Mouse (Mus musculus): ENCODE results near the gene Bace1.

Gene Bace1

DNA sequence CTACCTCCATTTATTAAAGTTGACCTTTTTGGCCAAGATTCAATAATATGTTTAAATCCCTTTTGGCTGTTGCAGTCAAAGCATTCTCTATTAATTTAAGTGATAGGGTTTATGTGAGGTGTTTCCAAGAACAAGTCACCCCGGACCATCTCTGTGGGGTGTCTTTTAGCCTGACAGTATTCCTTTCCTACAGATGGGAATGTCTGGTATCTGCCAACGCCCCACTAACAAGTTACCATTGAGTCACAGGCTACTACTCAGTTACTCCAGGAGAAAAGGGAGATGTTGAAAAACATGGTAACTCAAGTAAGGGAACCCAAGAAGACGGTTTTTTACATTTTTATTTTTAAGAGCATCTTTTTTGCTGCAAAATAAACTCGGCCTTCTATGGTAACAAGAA is 66.8 kb downstream of the Bace1 start:
- DNase-seq (ENCODE audit: low read depth, low spot score), result no peak

DNA sequence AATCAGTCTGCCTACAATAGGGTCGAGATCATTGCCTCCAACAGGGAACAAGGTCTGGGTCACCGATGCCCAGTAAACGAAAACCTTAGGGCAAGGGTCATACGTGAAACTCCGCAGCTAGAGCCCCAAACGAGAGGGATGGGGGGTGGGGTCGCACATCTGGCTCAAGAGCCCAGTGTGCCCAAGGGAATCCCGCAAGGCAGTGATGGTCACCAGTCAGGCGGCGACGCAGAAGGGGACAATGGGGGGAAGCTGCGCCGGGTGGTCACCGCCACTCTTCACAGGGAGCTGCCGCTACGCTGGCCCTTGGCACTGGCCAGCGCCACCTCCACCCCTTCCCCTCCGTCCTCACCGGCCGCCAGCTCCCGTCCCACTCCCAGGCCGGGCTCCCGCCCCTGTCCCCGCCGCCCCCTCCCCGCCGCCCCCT is 67.4 kb downstream of the Bace1 start:
- DNase-seq (ENCODE audit: low read depth, low spot score), result peak; percentile 42

DNA sequence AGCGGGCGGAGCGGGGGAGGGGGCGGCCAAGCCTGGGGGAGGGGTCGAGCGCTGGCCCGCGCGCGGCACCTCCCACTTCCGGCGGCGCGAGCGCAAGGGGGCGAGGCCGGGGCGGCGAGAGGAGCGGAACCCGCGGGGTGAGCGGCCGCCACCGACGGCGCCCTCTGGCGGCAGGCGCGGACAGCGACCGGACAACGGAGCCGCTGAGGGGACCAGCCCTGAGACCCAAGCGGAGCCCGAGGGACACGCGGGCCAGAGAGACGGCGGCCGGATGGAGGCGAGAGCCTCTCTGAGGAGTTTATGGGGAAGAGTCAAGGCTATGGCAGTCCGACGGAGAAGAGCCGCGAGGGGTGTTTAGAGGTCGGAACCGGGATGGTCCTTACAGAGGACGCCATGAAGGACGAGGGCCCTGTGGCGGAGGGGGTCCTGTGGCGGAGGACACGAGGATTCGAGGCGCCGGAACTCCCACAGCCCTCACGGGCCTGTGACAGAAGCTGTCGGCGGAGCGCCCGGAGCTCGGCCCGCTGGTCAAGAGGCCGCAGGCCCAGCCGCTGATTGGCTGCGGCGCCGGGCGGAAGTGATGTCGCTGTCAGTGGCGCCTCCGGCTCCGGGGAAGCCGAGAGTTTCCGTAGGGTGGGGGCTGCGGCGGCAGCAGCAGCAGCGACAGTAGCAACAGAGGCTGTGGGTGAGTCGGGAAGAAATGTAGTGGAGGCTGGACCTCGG is 68.1 kb downstream of the Bace1 start, which contains the start of the genes Pcsk7 and Rnf214:
TSS of gene Pcsk7 (plus strand) at position 143 of the 723 bp plus-strand sequence.
TSS of gene Rnf214 (minus strand) at position 557 of the 723 bp plus-strand sequence.
- DNase-seq (ENCODE audit: low read depth, low spot score), result peak; percentile 94

DNA sequence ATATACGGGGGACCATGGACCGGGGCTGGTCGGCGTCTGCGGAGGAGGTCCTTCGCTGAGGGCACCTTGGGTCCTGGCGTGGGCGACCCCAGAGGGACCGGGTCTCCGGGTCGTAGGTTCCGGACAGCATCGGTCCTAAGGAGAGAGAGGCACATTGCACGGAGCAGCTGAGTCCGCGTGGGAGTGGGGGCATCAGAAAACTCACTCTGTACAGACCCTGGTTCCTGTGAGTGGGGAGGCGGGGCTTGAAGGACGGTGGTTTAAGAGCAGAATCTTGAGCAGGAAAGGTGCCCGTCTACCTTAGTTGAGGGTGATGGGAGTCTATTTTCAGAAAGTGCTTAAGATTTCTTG is 68.7 kb downstream of the Bace1 start:
- peak; percentile 60 for DNase-seq (ENCODE audit: low read depth, low spot score)

DNA sequence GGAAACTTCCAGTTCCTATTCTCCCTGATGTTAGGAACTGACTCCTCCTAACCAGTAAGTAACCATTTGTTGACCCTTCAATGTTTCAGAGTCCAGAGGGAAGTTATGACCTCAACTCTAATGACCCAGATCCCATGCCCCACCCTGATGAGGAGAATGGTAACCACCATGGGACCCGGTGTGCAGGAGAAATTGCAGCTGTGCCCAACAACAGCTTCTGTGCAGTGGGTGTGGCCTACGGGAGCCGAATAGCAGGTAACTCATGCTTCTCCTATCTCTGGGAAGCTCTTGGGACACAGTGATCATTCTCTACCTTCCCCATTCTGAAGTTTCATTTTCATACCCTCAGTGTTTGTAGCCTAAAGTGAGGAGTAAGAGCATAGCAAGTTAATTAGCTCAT is 72.6 kb downstream of the Bace1 start:
- no peak for DNase-seq (ENCODE audit: low read depth, low spot score)

DNA sequence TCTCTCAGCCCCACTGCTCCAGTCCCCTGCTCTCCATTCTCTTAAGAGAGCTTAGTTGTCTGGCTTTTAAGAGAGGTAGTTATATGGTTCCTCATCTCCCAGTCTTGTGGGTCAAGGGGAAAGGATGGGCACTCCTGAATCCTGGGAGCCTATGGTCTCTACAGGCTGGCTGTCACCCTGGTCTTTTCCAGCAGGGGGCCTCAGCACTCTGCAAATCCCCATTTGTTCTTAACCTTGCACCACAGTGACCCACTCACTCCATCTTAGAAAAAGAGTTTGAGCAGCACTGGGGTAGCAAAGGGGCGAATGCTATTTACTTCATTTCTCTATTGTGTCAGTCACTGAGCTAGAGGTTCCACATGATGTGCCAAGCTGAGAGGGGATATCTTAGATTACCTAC is 73.3 kb downstream of the Bace1 start:
- peak; percentile 70 for DNase-seq (ENCODE audit: low read depth, low spot score)

Measured in CD4-positive, CD25-positive, alpha-beta regulatory T cell, adult 2 months (primary cell).